Mouse (Mus musculus): ENCODE measurements at regions not wholly inside any gene's neighbourhood (a gene's known extent, or its start where the extent isn't known, plus 50 kb on each side); places are given as distances from the start of the nearest gene placed in this dataset.

DNA sequence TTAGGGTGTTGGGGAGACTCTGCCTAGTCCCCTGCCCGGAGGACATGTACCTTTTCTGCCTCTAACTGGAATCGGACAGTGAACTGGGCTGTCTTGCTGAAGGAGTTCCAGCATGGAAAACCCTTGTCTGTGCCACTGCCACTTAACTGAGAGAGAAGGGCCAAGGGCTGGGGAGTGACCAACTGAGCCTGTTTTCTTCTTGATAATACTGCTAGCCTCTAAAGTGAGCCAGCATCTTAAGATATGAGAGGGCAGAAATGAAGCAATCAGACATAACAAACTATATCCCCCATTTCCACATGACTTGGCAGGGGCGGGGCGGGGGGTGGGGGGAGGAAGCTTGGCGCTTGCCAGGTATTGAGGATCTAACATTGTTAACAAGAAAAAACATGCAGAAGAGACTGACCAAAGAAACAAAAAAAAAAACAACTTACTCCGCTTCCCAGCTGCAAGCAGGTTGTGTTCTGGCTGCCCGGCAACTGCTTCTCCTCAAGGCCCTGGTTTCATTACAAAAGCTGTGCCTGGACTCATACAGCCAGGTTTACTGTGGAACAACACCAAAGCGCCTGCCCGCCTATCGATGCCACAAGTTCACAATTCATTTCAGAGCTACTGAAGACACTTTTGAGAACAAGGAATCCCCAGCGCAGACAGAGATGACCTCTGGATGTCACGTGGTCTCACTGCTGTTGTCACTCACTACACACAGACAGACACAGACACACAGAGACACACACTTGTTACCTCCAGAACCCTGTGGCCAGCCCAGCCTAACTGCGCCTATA lies 153.6 kb upstream of the Klf14 start:
- DNase-seq = no peak

DNA sequence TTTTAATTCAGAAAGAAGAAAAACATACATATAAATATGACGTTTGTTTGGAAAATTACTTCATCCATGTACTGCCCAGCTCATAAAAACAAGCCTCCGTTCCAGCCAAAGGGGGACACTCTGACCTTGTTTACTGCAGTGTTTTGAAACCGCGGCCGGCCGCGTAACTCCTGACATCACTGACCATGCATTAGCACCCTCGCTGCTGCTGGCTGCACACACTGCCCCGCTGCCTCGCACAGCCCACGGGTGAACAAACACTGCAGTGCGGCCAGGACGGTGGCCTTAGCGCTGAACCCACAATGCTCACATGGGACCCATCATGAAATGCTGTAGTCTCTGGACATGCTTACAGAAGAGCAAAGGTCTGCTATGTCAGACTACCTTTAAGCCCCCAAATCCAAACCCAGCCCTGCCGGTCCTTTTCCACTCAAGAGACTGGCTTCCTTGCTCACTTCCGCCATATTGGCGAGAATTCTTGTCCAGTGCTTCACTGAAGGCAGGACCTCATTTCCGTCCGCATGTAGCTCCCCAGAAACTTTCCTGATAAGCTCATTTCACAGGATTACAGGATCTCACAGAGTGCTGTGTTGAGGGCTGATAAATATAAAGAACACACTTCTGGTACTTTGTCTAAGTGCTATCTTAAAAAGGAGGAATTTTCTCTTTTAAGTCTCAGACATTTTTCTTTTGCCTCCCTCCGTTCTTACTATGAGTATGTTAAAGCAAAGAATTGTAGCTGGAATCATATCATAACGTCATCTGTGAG lies 154.9 kb upstream of the Klf14 start:
- no peak for DNase-seq

DNA sequence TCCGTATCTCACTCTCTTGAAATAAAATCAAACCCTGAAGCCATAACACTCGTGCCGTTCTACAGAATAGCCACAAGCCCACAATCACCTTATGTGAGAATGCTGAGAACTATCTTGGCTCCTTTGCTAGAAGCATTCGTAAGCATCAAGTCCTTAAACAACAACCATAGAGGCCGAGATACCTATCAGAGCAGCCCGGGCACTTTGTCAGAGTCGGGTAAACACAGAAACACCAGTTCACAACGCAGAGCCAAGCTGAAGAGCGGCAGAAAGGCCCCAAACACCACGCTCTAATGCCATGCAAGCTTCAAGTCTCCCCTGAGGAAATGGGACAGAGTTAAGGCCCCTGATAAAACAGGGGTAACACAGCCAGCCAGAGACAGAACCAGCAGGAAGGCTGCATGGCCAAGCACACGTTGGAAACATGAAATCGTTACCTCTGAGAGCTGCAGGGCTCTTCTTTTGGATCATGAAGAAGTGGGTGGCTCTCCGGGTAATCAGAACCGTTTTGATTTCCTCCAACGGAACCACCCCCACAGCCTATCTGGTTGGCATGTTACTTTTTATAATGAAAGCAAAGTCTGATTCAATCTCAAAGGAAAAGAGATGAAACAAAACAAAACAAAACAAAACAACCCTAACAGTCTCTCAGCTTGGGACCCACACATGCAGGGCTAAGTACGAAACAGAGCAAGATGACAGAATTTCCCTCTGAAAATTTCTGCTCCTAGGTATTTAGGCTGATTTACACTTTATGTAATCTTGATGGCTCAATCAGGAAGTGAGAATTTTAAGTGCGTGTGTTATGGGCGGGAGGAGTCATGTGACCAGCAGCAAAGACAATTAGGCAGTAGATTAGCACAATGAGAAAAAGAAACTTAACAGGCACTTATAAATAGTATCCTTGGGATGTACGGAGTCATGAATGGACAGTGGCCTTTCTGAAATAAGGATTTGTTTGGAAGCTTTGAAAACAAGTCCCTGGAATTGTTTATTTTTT lies 155.8 kb upstream of the Klf14 start:
- DNase-seq = no peak

DNA sequence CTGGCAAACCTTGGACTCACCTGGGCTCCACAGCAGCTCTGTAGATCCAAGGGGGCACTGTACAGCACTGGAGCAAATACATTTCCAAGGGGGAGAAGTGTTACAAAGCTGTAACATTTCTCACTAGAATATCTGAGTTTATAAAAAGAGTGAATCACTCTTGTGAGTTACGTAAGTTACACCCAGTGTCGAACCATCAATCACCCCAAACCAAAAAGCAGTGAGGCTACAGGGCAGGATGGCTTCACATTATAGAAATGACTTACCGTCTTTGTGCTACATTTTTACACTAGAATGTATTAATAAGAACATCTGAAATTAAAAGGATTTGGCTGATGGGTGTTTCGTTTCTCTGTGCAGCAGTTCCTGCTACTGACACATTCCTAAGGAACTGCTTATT lies 156.7 kb upstream of the Klf14 start:
- no peak for DNase-seq

DNA sequence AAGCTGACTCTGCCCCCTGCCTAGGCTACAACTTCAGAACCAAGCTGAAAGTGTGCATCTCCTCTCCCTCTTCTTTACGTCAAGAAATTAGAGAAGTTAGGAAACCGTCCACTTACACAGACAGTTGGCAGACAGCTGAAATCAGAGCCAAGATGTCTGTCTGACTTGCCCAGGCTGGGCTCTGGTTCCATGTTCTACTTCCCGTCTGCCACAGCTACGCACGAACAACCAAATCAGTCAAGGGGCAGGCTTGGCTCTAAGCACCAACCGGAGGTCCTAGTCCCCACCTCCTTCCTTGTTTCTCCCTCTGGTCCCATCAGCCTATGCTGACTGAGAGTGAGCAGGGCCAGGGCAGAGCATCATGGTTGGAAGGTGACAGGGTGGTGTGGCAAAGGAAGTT lies 157.5 kb upstream of the Klf14 start:
- no peak for DNase-seq

DNA sequence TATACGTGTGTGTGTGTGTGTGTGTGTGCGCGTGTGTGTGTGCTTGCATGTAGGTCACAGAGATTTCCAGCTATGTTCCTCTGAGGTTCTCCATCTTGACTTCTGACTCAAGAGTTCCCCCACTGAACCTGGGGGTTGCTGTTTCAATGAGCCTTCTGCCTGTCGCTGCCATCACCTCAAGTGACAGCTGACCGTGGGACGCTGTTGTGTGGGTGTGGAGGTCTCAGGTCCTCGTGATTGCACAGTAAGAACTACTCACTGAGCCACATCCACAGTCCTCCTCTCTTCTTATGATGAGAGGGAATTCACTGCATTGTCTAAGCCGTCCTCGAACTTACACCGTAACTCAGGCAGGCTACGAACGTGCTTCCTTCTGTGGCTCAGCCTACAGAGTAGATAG lies 158.8 kb upstream of the Klf14 start:
- no peak for DNase-seq

DNA sequence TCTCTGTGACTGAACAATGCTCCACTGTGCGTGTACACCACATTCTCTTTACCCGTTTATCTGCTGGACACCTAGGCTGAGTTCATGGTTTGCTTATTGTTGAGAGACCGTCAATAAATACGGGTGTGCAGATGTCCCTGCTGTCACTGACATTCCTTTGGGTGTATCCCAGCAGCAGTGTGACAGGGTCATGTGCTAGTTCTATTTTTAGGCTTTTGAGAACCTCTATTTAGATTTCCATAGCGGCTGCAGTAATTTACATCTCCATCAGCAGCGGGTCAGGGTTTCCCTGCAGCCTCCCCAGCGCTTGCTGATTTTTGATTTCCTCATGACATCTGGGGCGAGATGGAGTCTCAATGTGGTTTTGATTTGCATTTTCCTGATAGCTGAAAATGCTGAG lies 162.1 kb upstream of the Klf14 start:
- no peak for DNase-seq

DNA sequence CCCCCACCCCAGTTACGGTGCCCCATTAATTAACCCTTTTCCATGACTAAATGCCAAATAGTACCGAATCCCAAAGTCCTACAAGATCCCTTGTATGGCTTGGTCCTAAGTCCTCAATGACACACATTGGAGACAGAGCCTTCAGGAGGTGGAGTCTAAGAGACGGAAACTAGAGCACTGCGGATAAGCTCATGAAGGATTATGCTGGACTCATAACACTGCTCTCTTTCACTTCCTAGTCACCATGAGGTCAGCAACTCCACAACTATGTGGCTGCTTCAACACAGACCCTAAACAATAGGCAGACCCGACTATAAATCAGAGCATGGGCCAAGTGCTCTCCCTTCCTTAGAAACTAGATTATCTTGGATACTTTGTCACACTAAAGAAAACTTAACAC lies 164.0 kb upstream of the Klf14 start:
- DNase-seq = no peak

DNA sequence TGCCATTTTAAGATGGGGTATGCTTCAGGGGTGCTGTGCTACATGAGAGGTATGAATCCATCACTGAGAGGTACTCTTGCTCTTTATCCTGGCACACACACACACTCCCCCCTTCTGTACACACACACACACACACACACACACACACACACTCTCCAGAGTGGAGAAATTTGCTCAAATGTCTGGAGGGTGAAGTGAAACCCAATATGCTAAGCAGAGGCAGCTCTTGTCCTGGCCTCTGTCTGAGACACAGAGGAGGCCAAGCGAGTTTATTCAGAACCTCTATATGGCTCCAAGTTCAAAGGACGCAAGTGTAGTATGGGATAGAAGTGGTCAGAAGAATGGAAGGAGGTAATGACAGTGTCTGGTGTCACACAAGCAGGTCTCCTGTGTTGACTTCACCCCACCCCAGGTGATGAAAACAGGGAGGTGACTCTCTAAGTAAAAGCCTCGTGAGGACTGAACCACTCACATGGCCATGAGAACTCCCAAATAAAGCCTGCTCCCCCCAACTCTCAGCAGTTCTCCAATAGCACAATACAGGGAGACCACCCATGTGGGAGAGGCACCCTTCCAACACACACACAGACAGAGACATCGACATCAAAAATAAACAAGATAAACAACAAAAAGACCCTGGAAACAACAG lies 164.6 kb upstream of the Klf14 start:
- DNase-seq = no peak

DNA sequence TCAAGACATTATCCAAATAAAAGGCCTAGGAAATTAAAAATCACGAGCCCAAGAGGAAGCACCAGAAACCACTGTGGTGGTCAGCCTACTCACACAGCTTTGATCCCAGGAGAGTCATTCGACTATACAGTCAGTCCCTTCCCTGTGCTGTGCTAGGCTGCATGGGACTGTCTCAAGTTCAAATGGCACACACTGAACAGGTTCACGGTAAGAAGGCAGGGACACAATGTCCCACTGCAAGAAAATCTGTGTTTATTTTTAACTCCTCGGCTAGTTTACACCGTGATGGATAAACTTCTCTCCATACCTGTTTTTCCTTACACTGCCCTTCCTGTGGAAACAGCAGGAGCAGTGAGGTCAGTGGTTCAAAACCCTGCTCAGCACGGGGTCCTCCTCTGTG lies 165.2 kb upstream of the Klf14 start:
- no peak for DNase-seq

DNA sequence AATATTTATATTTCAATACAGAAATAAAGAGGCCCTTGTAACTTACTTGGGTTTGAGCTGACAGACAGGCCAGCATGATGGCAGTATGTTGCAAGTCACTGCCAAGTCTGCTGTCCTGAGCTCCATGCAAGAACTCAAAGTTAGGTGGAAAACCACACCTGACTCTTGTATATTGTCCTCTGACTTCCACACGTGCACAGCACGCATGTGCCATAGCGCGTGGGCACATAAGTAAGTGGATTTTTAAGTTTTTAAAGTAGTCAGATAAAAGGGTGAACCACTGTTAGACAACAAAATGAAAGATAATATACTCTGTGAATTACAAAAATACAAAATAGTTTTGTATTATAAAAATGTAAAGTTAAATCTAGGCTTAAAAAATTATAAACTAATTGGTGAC lies 166.0 kb upstream of the Klf14 start:
- no peak for DNase-seq

DNA sequence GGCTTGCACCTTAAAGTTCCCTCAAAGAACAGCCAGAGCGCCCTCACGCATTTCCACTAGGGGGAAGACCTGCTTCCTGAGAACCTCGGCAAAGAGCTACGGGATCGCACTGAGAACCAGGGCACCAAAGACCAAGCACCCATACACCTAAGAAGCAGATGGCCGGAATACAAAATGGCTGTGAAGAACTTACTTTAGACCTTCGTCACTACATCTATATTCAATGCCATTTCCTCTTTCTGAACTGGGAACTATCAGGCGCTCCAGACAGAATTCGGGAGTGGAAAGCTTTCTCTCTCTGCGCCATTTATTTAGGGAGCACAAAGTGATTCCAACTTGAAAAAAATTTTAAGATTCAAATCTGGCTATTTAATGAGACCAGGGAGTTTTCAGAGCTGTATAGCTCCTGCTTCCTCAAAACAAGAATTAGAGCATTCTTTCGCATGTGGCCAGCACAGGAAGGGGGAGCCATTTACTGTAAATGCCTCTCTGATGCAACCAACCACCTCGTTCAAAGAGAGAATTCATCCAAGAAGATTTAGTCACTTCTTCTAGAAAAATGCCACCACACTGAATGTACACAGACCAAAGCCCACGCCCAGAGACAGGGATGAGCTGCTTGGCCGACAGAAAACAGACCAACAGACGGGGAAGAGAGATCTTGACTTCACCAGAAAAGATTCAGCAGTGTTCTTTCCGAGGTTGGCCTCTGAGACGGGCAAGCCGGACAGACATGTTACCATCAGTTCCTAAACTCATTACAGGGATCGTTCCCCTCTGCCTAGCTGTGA lies 166.6 kb upstream of the Klf14 start:
- DNase-seq = no peak

DNA sequence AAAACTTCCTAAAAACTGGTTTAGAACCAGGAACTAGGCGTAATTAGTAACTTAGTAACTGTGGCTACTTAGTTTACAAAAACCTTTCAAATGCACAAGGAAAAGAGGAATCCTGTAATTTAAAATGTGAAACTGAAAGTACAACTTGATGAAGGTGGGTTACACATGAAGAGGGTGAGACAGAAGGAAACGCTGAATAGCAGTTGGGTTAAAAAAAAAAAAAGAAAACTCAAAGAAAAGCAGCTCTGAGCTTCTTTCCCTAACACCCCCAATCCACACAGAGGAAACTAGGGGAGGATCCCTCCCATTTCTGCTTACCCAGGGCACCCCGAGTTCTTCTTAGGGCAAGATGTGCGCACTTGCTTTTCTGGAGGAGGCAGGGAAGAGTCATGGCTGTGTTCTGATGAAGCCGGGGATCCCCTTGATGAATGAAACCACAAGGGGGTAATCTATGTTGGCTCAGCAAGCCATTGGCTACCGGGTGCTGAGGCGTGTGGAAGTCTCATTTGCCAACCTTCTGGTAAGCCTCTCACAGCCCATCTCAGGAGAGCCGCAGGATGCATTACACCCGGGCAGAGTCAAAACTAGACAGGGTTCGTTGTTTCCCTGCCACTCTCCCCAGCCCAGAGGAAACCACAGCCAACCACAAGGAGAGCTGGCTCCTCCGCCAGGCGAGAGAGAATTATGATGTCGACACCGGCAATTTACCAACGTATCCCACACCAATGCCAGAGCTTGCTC lies 167.4 kb upstream of the Klf14 start:
- no peak for DNase-seq

DNA sequence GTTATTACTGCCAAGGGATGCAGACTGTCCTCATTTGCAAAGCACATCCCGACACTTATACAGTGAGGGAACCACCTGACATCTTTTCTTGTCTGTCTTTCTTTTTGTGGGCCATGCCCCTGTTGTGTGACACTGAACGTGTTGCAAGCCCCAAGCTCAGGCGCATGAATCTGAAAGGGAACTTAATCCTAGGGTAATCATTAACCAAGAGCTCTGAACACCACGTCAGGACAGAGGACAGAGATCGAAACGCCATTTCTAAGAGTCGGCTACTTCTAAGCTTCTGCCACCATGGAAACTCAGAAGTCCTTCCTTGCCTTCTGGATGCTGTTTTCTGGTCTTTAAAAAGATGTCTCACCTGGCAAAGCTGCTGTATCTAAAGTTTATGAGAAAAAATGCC lies 170.3 kb upstream of the Klf14 start:
- DNase-seq = no peak

DNA sequence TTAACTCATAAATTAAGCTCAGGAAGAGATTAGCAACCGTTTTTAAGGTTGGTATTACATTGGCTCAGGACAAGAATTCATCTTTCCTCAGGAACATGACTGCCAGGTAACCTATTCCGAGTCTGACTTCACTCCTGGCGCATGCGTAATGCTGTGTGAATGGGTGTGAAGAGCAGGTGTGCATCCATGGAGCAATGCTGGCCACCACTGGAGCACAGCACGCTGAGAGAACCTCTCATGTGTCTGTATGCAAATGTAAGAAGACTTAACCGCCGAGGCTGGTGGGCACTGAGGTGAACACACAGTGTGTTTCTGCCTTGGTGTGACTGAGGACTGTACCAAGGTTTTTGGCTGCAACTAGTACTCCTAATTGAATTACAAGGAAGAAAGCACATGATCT lies 171.1 kb upstream of the Klf14 start:
- no peak for DNase-seq

DNA sequence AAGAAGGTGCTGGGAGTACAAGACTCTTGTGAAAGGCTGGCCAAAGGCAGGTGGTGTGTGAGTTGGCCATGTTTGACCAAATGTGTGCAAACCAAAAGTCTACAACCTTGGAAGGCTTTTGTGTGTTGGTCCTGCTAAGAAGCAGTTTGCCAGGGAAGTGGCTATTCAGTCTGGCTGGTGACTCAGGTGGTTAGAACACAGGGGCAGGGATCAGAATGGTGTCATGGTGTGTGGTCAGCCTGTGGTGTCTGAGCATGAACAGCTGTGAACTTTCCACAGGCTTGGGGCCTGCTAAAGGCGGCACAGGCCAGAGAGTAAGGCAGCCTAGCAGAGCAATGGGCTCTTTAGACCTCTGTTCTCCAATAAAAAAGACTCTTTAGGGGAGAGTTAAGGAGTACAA lies 171.6 kb upstream of the Klf14 start:
- no peak for DNase-seq

DNA sequence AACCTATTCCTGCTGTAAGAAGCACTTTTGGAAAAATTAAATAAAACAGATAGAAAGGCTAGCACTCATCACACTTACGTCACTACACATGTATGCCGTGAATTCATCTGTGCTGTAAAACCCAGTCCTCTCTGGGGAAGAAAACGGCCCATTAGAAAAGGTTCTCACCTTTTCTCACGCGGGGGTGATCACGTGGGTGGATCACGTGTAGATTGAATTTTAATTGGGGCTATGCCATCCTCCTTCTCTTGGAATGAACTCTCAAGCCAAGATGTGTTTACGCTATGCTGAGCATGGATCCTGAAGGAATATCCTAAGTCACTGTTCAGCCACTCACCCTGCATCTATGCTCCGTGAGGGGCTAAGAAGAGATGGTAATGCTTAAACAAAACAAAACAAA lies 172.8 kb upstream of the Klf14 start:
- no peak for DNase-seq

DNA sequence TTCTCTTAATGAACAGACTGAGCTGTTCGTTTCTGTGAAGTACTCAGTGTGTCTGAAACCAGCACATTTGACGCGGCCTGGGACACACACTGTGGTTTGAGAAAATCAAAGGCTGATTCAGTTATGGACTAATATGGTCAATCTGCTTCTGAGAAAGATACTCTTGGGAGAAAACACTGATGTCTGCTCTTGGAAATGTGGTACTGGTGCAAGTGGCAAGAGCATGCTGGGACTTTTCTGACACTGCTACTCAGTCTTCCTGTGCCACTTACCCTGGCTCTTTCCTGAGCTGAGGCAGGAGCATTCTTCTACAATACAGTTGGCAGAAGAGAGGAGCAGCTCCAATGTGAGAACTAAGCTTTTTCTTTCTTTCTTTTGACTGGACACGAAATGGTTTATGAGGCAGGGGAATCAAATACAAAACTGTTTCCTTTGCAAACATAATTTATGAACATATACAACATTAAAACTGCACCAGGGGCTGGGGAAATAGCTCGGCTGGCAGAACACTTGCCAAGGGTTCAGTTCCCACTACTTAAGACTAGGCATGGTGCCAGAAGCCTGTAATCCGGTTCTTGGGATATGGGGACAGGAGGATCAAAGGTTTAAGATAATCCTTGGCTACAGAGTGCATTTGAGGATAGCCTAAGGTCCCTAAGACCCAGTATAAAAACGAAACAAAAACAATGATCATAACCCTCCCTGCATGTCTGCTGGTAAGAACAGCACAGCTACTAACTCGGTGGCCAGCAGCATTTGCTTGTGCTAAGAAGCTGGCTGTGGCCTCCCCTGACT lies 173.7 kb upstream of the Klf14 start:
- DNase-seq = no peak

DNA sequence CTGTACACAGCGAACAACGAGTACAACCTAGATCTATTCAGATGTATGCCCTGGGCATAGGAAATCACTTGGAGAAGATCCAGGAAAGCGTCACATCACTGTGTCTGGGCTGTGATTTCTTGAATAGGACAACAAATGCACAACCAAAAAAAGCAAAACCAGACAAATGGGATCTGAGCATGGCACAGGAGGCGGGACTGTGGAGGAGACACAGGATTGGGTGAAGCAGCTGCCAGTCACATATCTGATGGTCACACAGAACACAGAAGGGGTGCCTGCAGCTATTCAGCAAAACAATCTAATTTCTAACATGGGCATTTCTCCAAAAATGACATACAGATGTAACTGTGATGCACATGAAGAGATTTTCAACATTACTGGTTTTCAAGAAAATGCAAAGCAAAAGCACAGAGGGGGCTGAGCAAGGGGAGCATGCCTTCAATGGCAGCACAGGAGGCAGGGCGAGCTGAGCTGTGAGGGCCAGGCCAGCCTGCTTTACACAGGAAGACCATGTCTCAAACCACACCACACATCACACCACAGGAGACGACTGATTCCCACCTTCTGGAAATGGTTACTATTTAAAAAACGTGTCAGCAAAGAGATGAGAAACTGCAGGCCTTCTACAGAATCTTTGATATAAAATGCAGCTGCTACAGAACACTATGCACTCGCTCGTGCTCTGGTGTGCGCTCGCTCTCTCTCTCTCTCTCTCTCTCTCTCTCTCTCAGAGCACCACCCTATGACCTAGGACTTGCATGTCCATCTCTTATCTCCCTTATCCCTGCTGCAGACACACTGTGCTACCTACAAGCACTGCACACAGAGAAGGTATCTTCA lies 175.2 kb upstream of the Klf14 start:
- no peak for DNase-seq

DNA sequence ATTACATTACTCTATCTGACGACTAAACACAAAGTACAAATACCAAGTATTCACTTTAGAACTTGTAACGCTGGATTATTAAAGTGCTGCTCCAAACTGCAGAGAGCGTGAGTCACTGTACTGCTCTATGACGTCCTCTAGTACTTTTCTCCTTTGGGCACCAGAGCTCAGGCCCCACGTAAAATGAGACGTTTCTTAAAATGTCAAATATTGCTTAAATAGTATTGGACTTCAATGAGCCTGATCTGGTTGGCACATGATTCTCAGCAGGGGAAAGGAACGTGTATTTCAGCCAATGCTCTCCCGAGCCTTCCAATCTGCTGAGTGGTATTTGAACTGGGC lies 175.8 kb upstream of the Klf14 start:
- DNase-seq = no peak

Measured in cerebellum, adult 11 months (tissue).